Mouse (Mus musculus) heart, adult 9 months (tissue): ENCODE data around the gene Ets1.
A peak's percentile ranks its signal among the peaks of the same experiment; 100 is the strongest.

ENCODE experiments used
- DNase-seq, 2 experiments: peaks; one replicate each; pipeline ENCODE4 v3.0.0; 2022; ENCODE audit warnings: low spot score in 2 of 2

Gene Ets1

GRCm38 (mm10) chr9:32760649-32761157 lies 124.7 kb downstream of the Ets1 start:
- no peak for DNase-seq

- peak in 1 of 2 experiments; percentile 56 for DNase-seq
Measured at GRCm38 (mm10) chr9:32761326-32761725, 125.3 kb downstream of the Ets1 start.

GRCm38 (mm10) chr9:32764374-32764773 lies 128.4 kb downstream of the Ets1 start:
- no peak for DNase-seq

- DNase-seq, result no peak
Measured at GRCm38 (mm10) chr9:32765123-32765522, 129.1 kb downstream of the Ets1 start.

DNA sequence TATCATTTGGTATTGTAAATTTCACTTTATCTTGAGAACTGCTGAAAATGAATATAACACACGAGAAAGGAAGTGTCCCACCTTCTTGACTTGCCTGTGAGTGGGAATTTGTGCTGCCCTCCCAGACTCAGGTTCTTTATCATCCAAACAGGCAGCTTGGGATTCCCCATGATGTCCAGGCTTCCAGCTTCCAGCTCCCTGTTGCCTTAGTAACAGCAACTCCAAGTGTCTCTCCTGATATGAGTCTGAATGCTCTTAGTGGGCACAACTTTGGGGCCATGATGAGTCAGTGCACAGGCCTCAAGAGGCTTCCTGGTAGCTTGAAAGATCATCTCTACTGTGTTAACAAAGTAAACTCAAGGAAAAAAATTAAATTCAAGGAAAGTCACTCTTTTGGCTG lies 142.8 kb downstream of the Ets1 start:
- no peak for DNase-seq

GRCm38 (mm10) chr9:32782391-32783092 lies 146.5 kb downstream of the Ets1 start:
- DNase-seq, result no peak

DNA sequence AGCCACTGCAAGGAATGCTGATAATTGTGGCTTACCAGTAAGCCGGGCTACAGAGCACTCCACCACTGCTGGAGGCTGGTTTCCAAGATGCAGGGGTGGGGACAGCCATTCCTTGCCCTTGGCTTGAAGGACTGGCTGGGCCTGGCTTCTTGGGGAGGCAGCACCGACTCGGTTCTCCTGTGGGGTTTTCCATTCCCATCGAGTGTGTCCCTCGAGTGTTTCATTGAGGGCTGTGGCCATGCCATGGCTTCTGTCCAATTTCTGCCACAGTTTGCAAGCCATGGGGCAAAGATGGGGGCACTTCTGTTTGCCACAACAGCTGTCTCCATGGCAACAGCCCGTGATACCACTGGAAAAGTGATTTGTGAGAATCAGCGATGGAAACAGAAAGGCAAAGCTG lies 151.1 kb downstream of the Ets1 start:
- peak; percentile 52 to 57 for DNase-seq

DNA sequence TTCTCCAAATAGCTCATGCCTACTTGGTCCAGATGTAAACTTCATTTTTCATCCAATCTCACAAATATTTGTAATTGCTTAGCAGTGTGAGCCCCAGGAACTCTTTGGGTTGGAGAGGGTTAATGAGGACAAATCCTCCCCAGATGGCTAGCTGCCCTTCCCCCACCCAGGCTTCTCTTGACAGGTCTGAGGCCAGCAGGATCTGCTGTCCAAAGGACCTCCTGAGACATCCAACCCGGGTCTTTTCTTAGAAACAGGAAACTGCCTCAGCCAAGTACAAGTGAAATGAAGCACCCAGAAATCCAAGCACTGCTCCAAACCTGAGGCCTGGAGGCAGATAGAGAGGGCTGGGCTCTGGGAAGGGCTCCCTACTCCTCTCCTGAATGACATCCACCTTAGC lies 151.6 kb downstream of the Ets1 start:
- peak; percentile 72 to 84 for DNase-seq

GRCm38 (mm10) chr9:32789306-32789705 lies 153.3 kb downstream of the Ets1 start:
- no peak for DNase-seq

GRCm38 (mm10) chr9:32791699-32792098 lies 155.7 kb downstream of the Ets1 start:
- DNase-seq, result peak; percentile 53 to 54

DNA sequence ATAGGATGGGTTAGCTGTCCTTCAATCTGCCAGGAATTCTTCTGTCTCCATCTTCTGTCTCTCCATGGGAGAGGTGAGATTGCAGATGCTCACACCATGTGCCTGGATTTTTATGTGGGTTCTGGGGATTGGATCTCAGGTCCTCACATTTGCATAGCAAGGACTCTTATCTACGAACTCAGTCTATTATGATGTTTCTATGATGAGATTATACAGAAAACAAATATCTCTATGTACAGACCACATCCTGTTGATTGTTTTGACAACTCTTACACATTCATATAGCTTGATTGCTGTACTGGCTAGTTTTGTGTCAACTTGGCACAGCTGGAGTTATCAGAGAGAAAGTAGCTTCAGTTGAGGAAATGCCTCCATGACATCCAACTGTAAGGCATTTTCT lies 162.2 kb downstream of the Ets1 start:
- DNase-seq, result no peak

DNA sequence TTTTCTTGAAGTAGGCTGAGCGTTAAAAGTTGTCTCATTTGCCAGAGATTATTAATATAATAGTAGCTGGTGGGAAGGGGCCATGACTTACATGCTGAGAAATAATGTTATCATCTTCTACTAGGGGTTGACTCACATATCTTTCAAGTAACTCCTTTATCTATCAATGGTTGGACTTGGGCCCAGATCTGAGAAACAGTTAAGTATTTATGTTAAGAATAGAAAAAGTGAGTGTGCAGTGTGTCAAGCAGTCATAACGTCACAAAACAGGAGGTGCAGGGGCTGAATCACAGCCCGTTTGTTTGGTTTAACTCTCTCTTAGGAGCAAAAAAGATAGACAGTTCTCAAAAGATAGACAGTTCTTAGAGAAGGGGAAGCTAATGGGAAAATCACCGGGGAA lies 170.1 kb downstream of the Ets1 start:
- DNase-seq, result no peak
